Mouse (Mus musculus): ENCODE measurements around the gene Ttc12.

Gene Ttc12

DNA sequence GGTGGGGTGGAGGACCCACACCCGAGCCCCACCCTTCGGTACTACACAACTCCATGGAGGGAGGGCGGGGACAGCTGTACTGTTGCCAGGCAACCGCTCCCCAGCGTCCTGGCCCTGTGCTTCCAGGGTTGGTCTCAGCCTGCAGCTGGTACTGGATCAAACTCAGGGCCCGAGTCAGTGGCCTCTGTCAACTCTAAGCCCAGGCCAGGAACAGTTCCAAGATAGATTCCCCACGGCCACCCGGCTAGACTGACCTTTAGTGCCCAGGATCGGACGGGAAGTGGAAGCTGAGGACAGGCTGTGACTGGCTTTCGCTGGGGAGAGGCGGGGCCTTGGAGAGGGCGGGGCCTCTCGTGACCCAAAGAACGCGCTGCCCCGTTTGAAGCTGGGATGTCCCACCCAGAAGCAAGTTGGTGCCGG, at the start of gene Ttc12:
TSS of gene Ttc12 (minus strand) at position 334 of the 420 bp plus-strand sequence.
- peak; percentile 55 for DNase-seq (ENCODE audit: low read depth, low spot score)

DNA sequence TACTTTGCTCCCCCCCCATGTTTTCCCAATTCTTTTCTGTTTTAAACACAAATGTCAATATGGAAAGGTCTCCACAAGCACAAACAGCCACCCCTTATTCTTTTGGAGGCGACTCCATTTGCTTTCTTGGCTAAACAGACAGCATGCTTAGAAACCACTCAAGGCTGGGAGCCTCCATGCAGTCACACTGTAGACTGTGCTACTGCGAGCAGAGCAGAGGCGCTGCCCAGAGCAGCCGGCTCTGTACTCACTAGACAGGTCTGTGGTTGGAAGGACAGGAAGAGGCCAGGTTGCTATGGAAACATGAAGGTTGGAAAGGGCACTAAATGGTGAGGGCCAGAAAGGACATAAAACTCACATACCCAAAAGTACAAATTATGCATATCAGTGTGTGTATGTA, 48.9 kb upstream of the Ttc12 start:
- no peak for DNase-seq (ENCODE audit: low read depth, low spot score)

DNA sequence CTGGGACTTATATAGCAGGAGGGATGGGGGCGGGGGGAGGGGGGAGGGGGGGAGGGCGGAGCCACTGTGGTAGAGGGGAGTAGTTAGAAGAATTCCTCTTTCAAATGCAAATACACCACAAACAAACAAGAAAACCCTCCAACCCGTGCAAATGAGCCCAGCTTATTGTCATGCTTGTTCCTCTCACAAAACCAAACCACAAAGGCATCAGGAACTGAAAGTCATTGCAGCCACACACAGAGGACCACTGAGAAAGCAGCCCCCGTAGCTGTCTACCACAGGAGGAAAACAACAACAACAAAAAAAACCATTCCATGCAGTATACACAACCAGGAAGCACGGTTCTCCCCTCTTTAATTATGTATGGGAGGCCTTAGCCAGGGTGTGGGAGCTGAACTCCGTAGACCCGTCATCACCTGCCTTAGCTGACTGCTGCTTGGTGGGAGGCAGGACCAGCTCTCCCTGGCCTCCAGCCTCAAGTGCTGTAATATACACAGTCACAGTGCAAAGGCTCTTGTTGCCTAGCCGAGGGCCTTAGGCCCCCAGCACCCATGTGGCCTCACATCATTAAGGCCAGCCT, 48.0 kb upstream of the Ttc12 start:
- no peak for DNase-seq (ENCODE audit: low read depth, low spot score)

DNA sequence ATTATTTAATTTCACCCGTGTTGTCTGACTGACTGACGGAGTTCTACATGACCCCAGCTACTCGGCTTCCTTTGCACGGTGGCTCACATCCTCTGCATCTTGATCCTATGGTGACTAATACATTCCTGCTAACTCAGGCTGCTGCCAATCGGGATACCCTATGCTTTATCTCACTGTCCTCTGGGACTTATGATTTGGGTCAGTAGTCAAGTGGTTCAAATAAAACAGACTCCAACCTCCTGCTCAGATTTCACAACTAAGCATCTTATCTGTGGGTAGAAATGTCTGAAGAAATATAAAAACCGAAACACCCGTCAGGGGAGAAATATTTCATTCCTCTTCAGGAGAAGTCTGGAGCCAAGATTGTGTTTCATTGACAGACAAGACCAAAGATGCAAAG, 47.4 kb upstream of the Ttc12 start:
- no peak for DNase-seq (ENCODE audit: low read depth, low spot score)

DNA sequence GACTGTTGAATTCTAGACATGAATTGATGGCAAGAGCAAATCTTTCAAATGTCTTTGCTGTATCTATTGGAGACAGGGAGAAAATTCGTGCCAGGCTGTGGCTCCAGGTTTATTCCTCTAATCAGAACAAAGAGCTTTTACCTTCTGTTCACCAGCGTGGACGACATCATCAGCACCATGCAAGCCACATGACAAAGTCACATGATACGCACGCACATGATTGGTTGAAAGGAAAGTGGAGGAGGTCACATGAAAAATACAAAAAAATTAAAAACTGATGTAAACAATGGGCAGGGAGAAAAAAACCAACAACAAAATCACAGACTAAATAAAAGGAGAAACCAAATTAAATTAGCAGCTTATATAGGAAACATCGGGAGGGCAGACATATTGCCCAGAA, 45.8 kb upstream of the Ttc12 start:
- DNase-seq (ENCODE audit: low read depth, low spot score): no peak

DNA sequence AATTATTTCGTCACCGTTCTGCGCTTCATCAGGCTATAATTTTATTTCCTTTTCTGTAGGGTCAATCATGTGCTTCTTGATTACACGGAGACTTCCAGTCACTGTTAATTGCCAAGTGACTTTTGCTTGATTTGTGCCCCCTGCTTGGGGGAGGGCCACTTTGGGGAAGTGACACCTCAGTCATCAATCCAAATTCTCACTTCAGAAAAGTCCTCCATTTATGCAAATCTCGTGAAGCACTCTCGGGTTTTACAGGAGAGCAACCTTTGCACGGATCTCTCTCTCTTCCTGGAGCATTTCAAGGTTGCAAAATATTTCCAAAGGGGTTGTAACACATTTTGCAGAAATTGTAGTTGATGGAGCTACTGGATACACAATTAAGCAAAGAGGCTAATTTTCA, 45.2 kb upstream of the Ttc12 start:
- DNase-seq (ENCODE audit: low read depth, low spot score): no peak

DNA sequence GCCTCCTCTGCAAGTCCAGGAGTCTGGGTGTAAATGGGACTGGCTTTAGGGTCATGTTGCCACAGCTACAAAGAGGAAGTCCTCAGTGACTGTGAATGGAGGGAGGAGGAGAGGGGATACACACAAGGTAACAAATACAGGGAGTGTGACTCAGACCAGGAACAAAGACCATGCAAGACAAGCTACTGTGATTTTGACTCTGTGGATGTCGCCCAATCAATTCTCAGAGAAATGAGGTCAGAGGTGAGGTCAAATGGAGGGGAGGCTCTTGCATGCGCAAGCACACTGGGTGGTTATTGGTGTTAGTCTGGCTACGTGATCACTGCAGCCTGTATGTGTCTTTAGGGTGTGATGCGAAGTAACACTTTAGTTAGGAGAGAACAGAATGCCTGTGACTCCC, 44.7 kb upstream of the Ttc12 start:
- no peak for DNase-seq (ENCODE audit: low read depth, low spot score)

DNA sequence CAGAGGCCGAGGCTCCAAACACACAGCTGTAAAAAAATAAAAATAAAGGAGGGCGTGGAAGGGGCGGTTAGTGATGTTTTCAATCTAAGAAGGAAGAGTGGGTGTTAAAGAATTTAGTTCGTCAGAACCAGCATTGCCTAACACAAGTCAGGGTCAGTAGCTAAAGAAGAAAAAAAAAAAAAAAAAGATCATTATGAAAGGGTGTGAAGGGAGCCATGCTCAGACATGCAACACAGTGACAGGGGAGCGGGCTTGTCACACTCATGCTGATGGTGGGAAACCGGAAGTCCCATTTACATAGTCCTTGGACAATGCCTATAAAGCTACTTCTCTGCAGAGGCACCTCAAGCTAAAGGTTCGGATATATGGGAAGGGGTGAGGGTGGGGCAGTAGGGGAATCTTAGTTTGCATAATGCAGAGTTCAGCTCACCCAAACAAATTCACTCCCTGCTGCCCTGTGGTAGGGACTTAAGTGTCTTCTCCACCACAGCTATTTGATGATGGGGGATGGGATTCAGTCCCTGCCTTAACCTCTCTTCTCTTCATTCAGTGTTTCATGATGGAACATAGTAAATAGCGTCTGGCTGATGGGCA, 43.4 kb upstream of the Ttc12 start:
- DNase-seq (ENCODE audit: low read depth, low spot score): no peak

DNA sequence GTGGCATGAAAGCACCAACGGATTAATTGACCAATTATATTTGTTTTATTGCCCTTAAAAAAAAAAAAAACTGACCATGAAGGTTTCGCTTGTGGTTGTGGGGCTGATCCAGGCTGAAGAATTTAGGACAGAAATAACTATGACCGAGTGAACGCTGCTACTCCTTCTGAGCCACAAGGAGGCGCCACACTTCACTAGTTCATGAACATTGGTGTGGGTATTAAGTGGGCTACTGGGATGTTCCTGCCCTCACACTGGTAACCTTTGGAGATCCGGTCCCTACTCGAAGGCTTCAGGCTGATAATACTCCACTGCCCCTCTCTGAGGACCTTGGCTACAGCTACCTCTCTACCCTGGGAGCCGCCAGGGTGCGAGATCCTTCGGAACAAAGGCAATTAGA, 42.9 kb upstream of the Ttc12 start:
- DNase-seq (ENCODE audit: low read depth, low spot score): no peak

DNA sequence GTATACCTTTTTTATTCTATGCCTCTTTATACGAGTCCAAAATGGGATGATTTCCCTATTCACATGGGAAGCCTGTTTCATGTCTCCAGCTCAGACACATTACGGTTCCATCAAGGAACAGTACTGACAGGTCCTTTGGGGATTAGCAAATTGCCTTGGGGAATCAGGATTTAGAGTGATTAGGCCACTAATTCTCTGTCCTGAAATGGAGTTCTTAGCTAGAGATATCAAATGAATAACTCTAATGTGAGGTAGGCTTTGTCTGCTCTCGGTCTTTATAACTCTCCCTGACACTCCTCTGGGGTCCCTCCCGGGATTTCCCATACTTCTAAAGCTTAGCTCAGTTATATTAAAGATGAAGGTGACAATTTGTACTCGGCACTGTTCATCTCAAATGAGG, 42.0 kb upstream of the Ttc12 start:
- DNase-seq (ENCODE audit: low read depth, low spot score): no peak

DNA sequence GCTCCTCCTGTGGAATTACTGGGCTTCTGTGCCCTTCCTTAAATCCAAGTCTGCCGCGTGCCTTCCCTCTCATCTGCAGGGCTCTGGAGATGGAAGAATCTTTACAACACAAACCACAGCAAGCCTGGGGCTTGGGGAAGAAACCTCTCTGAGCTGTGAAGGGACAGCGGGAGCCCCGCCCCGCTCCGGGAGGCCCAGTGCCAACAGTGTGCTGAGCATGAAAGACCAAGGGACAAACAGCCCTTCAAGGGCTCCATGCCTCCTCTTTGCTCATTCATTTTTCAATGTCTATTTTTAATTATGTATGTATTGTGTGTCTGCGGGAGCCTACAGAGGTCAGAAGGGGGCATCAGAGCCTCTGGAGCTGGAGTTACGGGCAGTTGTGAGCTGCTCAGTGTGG, 41.3 kb upstream of the Ttc12 start:
- no peak for DNase-seq (ENCODE audit: low read depth, low spot score)

DNA sequence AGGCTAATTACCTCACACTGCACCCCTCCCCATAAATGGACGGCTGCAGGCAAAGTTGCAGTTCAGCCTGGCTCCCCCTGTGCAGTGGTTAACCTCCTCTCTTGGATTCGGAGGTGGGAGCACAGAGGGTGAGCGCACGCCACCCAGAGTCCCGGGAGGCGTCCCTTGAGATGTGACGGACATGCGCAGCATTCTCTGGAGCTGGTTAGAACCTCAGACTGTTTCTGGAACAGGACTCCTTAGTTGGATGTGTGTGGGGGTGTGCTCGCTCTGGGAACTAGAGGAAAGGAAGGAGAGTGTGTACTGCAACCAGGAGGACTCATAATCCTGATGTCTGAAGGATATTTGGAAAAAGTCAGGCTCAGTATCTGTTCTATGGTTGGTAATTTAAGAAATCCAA, 38.7 kb upstream of the Ttc12 start:
- no peak for DNase-seq (ENCODE audit: low read depth, low spot score)

DNA sequence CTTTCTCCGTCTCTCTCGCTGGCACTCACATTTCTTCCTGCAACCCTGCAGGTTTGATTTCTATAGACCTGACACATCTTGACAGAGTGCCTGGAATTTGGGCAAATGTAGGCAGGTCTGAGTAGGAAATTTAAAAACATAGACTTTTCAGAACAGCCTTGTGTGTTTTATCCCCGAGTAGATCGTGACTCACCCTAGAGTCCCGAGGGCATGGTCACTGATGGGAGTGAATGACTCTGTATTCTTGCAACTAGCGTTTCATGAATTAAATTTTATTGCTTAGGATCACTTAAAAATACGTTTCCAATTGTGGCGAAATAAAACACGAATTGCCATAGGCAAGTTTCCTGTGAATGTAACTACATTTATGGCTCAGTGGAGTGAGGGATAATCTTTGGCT, 37.9 kb upstream of the Ttc12 start:
- no peak for DNase-seq (ENCODE audit: low read depth, low spot score)

DNA sequence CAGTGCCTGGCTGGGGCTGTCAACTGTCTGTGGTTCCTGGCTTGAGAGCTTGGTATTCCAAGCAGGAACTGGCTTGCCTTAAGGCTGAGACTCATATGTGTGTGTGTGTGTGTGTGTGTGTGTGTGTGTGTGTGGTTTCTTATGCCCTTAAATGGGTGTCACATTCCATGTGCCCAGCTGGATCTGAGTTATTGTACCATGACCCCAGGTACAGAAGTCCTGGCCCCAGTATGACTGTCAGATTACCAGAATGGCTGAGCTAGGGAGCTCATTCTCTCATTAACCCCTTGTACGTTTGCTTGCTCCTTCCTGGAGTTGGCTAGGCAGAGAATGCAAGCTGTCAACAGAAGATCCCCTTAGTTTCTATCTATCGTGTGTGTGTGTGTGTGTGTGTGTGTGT, 28.3 kb upstream of the Ttc12 start:
- DNase-seq (ENCODE audit: low read depth, low spot score): no peak

DNA sequence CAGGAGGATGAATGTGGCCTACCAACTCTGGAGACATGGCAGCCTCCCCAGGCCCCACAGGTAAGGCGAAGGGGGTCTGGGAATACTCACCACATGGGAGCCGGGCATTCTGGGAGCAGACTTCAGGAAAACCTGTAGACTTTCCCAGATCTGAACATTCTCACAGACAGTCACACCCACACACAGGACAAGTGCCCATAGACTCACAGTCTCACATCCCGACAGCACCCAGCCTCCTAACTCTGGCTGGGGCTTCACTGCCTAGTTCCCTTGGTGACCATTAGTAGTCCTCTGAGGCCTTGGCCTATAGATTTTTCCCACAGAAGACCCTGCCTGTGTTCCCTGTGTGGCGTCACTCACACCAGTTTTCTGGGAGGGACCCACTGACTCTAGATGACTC, 24.6 kb upstream of the Ttc12 start:
- DNase-seq (ENCODE audit: low read depth, low spot score): no peak

DNA sequence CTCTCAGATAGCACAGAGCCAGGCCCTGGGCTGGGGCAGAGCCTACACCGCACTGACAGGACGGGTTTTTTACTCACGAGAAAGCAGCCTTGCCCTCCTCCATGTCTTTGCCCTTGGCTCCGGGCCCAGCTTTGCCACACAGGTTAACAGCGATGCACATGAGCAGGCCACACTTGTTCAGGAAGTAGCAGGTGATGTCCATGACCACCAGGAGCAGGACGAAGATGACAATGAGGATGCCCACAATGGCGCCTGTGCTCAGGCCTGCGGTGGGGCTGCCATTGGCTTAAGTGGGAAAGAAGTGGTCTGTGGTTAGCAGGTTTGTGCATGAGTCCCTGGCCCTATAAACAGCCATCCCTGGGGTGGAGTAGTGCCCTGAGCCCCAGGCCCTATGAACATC, 23.6 kb upstream of the Ttc12 start:
- DNase-seq (ENCODE audit: low read depth, low spot score): no peak

DNA sequence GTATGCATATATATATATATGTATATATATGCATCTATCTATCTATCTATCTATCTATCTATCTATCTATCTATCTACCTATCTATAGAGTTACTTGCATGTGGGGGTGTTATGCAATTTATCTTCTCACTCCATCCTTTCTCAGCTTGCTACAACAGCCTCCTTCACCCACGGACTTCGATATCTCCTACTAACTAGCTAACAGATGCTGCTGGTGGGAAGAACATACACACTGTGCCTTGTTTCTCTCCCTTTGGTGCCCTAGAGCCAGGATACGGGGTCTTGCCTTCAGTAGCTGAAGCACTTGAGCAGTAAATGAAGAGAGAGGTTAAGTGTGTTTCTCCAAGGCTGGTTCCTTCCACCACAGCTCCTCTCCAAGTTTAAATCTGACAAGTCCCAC, 23.1 kb upstream of the Ttc12 start:
- DNase-seq (ENCODE audit: low read depth, low spot score): no peak

DNA sequence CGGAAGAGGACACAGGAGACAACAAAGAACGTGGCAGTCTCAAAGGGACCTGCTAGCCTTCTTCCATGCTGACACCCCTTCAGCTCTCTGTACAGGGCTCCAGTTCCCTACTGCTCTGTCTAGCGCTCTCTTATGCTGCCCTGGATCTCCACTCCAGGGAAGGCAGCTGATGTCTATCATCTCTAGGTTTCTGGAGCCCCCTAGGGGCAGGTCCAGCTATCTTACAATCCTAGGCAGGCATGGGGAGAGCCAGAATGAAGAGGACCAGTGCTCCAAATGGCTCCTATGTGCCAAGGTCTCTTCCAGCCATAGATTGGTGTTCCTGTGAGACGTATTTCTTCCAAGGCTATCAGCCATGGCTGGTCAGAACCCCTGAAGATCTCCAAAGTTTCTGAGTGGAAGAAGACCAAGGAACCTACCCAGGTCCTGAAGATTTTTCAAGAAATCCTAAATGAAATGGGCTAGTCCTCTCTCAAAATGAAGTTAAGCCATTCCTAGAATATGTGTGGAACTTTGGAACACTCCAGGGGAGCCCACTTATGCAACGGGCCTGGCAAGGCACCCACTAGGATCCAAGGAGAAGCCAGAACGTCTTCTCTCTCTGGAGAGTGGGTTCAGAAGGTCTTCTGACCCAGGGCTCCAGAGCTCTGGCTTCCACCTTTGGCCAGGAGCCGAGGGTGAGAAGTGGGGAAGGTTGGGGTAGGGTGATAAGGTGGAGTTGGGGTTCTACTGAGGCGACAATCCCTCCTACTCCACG, 22.0 kb upstream of the Ttc12 start:
- DNase-seq (ENCODE audit: low read depth, low spot score): no peak

DNA sequence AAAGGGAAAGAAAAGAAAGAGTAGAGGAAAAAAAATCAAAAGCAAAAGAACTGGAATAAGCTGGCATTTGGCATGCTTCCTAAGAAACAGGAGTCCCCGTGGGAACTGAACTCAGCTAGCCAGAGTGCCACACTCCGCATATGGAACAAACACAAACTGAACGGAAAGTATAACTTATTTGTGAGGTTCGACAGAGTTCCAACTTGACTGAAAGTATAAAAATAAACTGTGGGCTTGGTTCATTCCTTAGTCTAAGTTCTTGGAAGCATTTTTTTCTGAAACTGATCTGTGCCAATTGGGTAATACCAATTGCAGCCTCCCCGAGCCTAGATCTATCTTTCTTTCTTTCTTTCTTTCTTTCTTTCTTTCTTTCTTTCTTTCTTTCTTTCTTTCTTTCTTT, 18.6 kb upstream of the Ttc12 start:
- no peak for DNase-seq (ENCODE audit: low read depth, low spot score)

DNA sequence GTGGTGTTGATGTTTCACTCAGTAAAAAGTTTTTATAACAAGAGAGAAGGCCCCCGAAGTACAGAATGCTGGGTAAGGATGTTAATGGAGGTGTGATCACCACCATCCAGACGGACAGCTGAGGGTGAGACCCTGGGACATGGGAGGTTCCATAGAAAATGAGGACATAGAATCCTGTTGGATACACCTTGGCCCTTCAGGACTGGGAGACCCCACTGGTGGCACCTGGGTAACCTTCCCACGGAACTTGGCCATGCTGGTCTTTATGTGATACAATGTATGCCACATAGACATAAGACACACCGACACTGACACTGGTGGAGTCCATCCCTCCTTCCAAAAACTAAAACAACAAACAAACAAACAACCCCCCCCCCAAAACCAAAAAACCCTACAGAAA, 16.2 kb upstream of the Ttc12 start:
- DNase-seq (ENCODE audit: low read depth, low spot score): no peak

DNA sequence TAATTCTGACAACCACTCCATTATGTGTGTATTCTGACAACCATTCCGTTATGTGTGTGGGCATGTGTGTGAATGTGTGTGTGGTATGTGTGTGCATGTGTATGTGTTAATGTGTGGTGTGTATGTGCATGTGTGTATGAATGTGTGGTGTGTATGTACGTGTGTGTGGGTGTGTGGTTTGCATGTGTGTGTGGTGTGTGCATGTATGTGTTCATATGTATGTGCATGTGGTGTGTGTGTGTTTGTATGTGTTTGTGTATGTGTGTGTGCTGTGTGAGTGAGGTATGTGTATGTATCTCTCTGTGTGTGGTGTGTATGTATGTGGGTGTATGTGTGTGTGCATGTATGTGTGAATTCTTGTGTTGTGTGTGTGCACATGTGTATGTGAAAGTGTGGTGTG, 13.9 kb upstream of the Ttc12 start:
- no peak for DNase-seq (ENCODE audit: low read depth, low spot score)

DNA sequence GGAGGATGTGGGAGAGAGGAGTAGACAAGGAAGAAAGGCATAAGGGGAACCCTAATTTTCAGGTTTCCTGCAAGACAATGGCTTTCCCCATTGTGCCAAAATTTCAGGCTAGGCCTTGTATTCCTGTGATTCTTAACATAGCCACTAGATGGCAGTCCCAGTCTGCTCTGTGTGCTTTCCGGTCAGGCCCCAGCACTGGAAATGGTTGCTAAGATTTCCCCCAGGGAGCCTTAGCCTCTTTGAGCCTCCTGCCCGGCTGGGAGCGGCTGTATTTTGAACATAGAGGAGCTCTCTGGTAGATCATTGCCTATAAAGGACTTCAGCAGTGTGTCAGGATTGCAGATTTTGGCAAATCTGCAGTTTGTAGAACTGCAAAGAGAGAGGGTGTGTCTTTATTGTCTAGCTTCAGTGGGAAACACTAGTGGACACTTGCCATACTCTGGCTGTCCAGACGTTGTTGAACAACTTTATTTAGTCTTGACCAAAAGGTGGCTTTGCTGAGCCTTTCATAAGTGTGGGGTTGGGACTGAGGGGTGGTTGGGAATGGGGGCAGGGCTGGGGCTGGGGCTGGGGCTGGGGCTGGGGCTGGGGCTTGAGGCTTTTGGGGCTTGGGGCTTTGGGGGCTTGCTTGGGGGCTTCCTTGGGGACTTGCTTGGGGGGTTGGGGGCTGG, 8.1 kb upstream of the Ttc12 start:
- DNase-seq (ENCODE audit: low read depth, low spot score): peak; percentile 69

DNA sequence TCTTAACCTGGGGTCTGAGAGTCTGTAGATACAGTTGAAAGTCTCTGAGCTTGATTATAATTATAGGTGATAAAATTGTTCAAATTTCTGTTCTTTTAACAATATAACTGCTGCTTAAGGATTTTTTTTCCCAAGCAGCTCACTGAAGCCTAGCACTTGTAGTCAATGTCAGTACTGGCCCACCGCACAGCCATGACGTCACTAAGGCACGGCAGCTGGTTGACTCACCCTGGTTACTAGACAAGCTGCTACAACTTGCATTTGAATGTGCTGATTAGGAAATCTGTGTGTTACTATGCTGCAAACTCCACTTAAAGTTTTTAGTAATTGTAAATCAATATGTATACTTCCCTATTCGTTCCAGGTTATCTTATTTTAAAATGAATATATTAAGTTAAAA, 4.6 kb upstream of the Ttc12 start:
- DNase-seq (ENCODE audit: low read depth, low spot score): no peak
